Mouse (Mus musculus): Measurements from ENCODE around the gene Nab2. TPM values are rescaled to one million over a fixed set of nuclear protein-coding genes. Genes with fewer than 3 reads are reported as not detected.
"Not testable (repeated sequence)": the region's sequence is repeated elsewhere in the genome, so short reads cannot be mapped to it uniquely, and the experiment has no call there.

The Nab2 gene
- polyA plus RNA-seq, 1 experiment from 2014 or later = 17.4 TPM

GRCm38 (mm10) chr10:127657617-127658016 is 10.8 kb downstream of the Nab2 start:
- H3K27me3 ChIP-seq (ENCODE audit: low read depth, poor library complexity, severe bottlenecking); H3K4me3 ChIP-seq; H3K9me3 ChIP-seq (replicated peaks); H3K27ac ChIP-seq; DNase-seq (ENCODE audit: low spot score): not testable (repeated sequence)
- WGBS = 47% methylated on average over 6 of the region's 6 CpGs
- H3K36me3 ChIP-seq = peaks cover 53% of the 10 kb centered on the region
- H3K4me1 ChIP-seq = peaks cover 59% of the 10 kb centered on the region

GRCm38 (mm10) chr10:127654970-127655579 is 13.3 kb downstream of the Nab2 start:
- Histone ChIP-seq H3K27ac (peak overlapping the region; percentile 72), H3K4me3 (no peak overlapping the region), H3K36me3 (peaks cover 29% of the 10 kb centered on the region), H3K9me3 (replicated peaks) (no peaks in the 10 kb centered on the region), H3K4me1 (peaks cover 43% of the 10 kb centered on the region), H3K27me3 (ENCODE audit: low read depth, poor library complexity, severe bottlenecking) (no peaks in the 10 kb centered on the region)
- no peak for DNase-seq (ENCODE audit: low spot score)
- 77% methylated on average over 16 of the region's 16 CpGs for WGBS

GRCm38 (mm10) chr10:127652906-127653638 is 15.3 kb downstream of the Nab2 start:
- H3K4me3 ChIP-seq = peak overlapping the region; percentile 25
- peaks cover 19% of the 10 kb centered on the region for H3K36me3 ChIP-seq
- DNase-seq (ENCODE audit: low spot score) = no peak
- H3K27me3 ChIP-seq (ENCODE audit: low read depth, poor library complexity, severe bottlenecking) = no peaks in the 10 kb centered on the region
- no peaks in the 10 kb centered on the region for H3K9me3 ChIP-seq (replicated peaks)
- H3K4me1 ChIP-seq = peaks cover 25% of the 10 kb centered on the region
- H3K27ac ChIP-seq = peak overlapping the region; percentile 63
- 53% methylated on average over 21 of the region's 21 CpGs for WGBS

- Histone ChIP-seq H3K9me3 (replicated peaks) (no peaks in the 10 kb centered on the region), H3K4me1 (peaks cover 29% of the 10 kb centered on the region), H3K4me3 (no peak overlapping the region), H3K27ac (no peak overlapping the region), H3K36me3 (no peaks in the 10 kb centered on the region), H3K27me3 (ENCODE audit: low read depth, poor library complexity, severe bottlenecking) (no peaks in the 10 kb centered on the region)
- DNase-seq (ENCODE audit: low spot score) = no peak
- 63% methylated on average over 2 of the region's 2 CpGs for WGBS
Measured at GRCm38 (mm10) chr10:127645791-127646190, 22.6 kb downstream of the Nab2 start.

- peak; percentile 69 for DNase-seq (ENCODE audit: low spot score)
- Histone ChIP-seq H3K36me3 (no peaks in the 10 kb centered on the region), H3K9me3 (replicated peaks) (no peaks in the 10 kb centered on the region), H3K27ac (peak overlapping the region; percentile 85), H3K4me1 (peaks cover 29% of the 10 kb centered on the region), H3K27me3 (ENCODE audit: low read depth, poor library complexity, severe bottlenecking) (no peaks in the 10 kb centered on the region), H3K4me3 (peak overlapping the region; percentile 55)
- WGBS = 2% methylated on average over 25 of the region's 25 CpGs
Measured at GRCm38 (mm10) chr10:127643553-127644238, 24.7 kb downstream of the Nab2 start.

- peak within 1 kb of the TSS; percentile 55 for H3K4me3 ChIP-seq
- WGBS = 5% methylated on average over 37 of the region's 37 CpGs
Measured at GRCm38 (mm10) chr10:127642772-127643552, 25.4 kb downstream of the Nab2 start, which contains the start of gene Stat6. Gene Stat6 (plus strand): TSS chr10:127642986.

GRCm38 (mm10) chr10:127641861-127642771 is 26.3 kb downstream of the Nab2 start:
- H3K4me1 ChIP-seq = peaks cover 29% of the 10 kb centered on the region
- no peaks in the 10 kb centered on the region for H3K27me3 ChIP-seq (ENCODE audit: low read depth, poor library complexity, severe bottlenecking)
- DNase-seq (ENCODE audit: low spot score) = peak; percentile 91
- H3K4me3 ChIP-seq = peak overlapping the region; percentile 55
- peak overlapping the region; percentile 85 for H3K27ac ChIP-seq
- H3K9me3 ChIP-seq (replicated peaks) = no peaks in the 10 kb centered on the region
- H3K36me3 ChIP-seq = no peaks in the 10 kb centered on the region
- WGBS = 9% methylated on average over 19 of the region's 19 CpGs

More at GRCm38 (mm10) chr10:127642772-127643552, 25.4 kb downstream of the Nab2 start, which contains the start of gene Stat6:
- no peaks in the 10 kb centered on the region for H3K36me3 ChIP-seq
- H3K27me3 ChIP-seq (ENCODE audit: low read depth, poor library complexity, severe bottlenecking) = no peaks in the 10 kb centered on the region
- DNase-seq (ENCODE audit: low spot score) = peak; percentile 75
- no peaks in the 10 kb centered on the region for H3K9me3 ChIP-seq (replicated peaks)
- H3K4me1 ChIP-seq = peaks cover 29% of the 10 kb centered on the region
- H3K27ac ChIP-seq = peak within 1 kb of the TSS; percentile 85

GRCm38 (mm10) chr10:127640421-127640820 is 27.9 kb downstream of the Nab2 start:
- Histone ChIP-seq H3K27me3 (ENCODE audit: low read depth, poor library complexity, severe bottlenecking) (no peaks in the 10 kb centered on the region), H3K27ac (no peak overlapping the region), H3K36me3 (no peaks in the 10 kb centered on the region), H3K9me3 (replicated peaks) (no peaks in the 10 kb centered on the region), H3K4me3 (no peak overlapping the region), H3K4me1 (peaks cover 29% of the 10 kb centered on the region)
- 73% methylated on average over 5 of the region's 5 CpGs for WGBS
- DNase-seq (ENCODE audit: low spot score) = no peak

GRCm38 (mm10) chr10:127632668-127633271 is 35.6 kb downstream of the Nab2 start:
- 69% methylated on average over 7 of the region's 7 CpGs for WGBS
- Histone ChIP-seq H3K4me3 (no peak overlapping the region), H3K4me1 (peaks cover 8% of the 10 kb centered on the region; the same call in 1 of the 2 replicates), H3K27me3 (ENCODE audit: low read depth, poor library complexity, severe bottlenecking) (no peaks in the 10 kb centered on the region), H3K36me3 (no peaks in the 10 kb centered on the region), H3K27ac (no peak overlapping the region), H3K9me3 (replicated peaks) (no peaks in the 10 kb centered on the region)
- no peak for DNase-seq (ENCODE audit: low spot score)

- Histone ChIP-seq H3K36me3 (no peaks in the 10 kb centered on the region), H3K4me3 (no peak overlapping the region), H3K27me3 (ENCODE audit: low read depth, poor library complexity, severe bottlenecking) (no peaks in the 10 kb centered on the region), H3K9me3 (replicated peaks) (peaks cover under 1% of the 10 kb centered on the region; the same call in 1 of the 2 replicates), H3K4me1 (peaks cover 8% of the 10 kb centered on the region; the same call in 1 of the 2 replicates), H3K27ac (no peak overlapping the region)
- no peak for DNase-seq (ENCODE audit: low spot score)
- 80% methylated on average over 10 of the region's 10 CpGs for WGBS
Measured at GRCm38 (mm10) chr10:127631261-127632214, 36.8 kb downstream of the Nab2 start.

Data from limb, embryonic 10.5 days (tissue).